Mouse (Mus musculus) midbrain, embryonic 10.5 days (tissue): ENCODE measurements around the gene Ttc7b. TPM values are rescaled to one million over a fixed set of nuclear protein-coding genes. Genes with fewer than 3 reads are reported as not detected.

Experiments
- DNase-seq: peaks from one replicate; pipeline ENCODE4 v3.0.0-alpha.2; 2017; ENCODE audit warnings: low spot score
- H3K27ac ChIP-seq: fragments of 300-500 bp; sonication (generic); replicated peaks from 2 replicates; pipeline ENCODE4 v1.5.1; 2016; ENCODE audit warnings: mild to moderate bottlenecking
- H3K27me3 ChIP-seq: fragments of 300-500 bp; sonication (generic); 2 replicates; pipeline ENCODE4 v1.6.1; 2016; ENCODE audit warnings: low read depth, mild to moderate bottlenecking; ENCODE audit not compliant: poor library complexity, severe bottlenecking
- H3K36me3 ChIP-seq: fragments of 300-500 bp; sonication (generic); 2 replicates; pipeline ENCODE4 v1.6.1; 2016; ENCODE audit warnings: mild to moderate bottlenecking, moderate library complexity
- H3K4me1 ChIP-seq: fragments of 300-500 bp; sonication (generic); 2 replicates; pipeline ENCODE4 v1.6.1; 2016
- H3K4me3 ChIP-seq: fragments of 300-500 bp; sonication (generic); 2 replicates; pipeline ENCODE4 v1.5.1; 2016; ENCODE audit warnings: mild to moderate bottlenecking, moderate library complexity
- H3K9me3 ChIP-seq: fragments of 300-500 bp; sonication (generic); replicated peaks from 2 replicates; pipeline ENCODE4 v1.6.1; 2016; ENCODE audit warnings: mild to moderate bottlenecking
- WGBS: fragments of 180-500 bp; shearing (Covaris S2); methylation state at CpG from one replicate; pipeline ENCODE4 v1.1.7; 2016; 5-methylcytosine and 5-hydroxymethylcytosine counted together
- polyA plus RNA-seq: library from polyadenylated mRNA; unstranded; fragments of >200 nt; fragmentation: Nextera tagmentation; extraction: Ambion mirVana; gene quantifications from 2 replicates; pipeline ENCODE4 v1.2.1, GENCODE M21; 2016

The Ttc7b gene
- polyA plus RNA-seq, 1 experiment from 2014 or later = 5.2 TPM

GRCm38 (mm10) chr12:100435763-100436162 lies 84.9 kb downstream of the Ttc7b start:
- 96% methylated on average over 1 of the region's 1 CpGs for WGBS
- DNase-seq = no peak

GRCm38 (mm10) chr12:100431830-100432229 lies 88.8 kb downstream of the Ttc7b start:
- WGBS = 96% methylated on average over 6 of the region's 6 CpGs
- no peak for DNase-seq
- H3K27ac ChIP-seq = no peak overlapping the region
- H3K4me3 ChIP-seq = no peak overlapping the region
- no peaks in the 10 kb centered on the region for H3K9me3 ChIP-seq
- H3K36me3 ChIP-seq = no peaks in the 10 kb centered on the region
- H3K4me1 ChIP-seq = 0 out of 2 replicates have a peak, but pooled peaks cover 4% of the 10 kb centered on the region
- no peaks in the 10 kb centered on the region for H3K27me3 ChIP-seq

More at GRCm38 (mm10) chr12:100435763-100436162, 84.9 kb downstream of the Ttc7b start:
- Histone ChIP-seq H3K4me1 (0 out of 2 replicates have a peak, but pooled peaks cover 2% of the 10 kb centered on the region), H3K27me3 (no peaks in the 10 kb centered on the region), H3K9me3 (no peaks in the 10 kb centered on the region), H3K4me3 (no peak overlapping the region), H3K36me3 (no peaks in the 10 kb centered on the region), H3K27ac (no peak overlapping the region)

GRCm38 (mm10) chr12:100429414-100430114 lies 91.1 kb downstream of the Ttc7b start:
- Histone ChIP-seq H3K9me3 (no peaks in the 10 kb centered on the region), H3K4me3 (no peak overlapping the region), H3K36me3 (no peaks in the 10 kb centered on the region), H3K4me1 (0 out of 2 replicates have a peak, but pooled peaks cover 4% of the 10 kb centered on the region), H3K27ac (no peak overlapping the region), H3K27me3 (no peaks in the 10 kb centered on the region)
- DNase-seq = no peak
- WGBS = 94% methylated on average over 6 of the region's 6 CpGs

- 93% methylated on average over 4 of the region's 4 CpGs for WGBS
These were observed 92.4 kb downstream of the Ttc7b start for GRCm38 (mm10) chr12:100428183-100428582.

GRCm38 (mm10) chr12:100426212-100426611 lies 94.4 kb downstream of the Ttc7b start:
- Histone ChIP-seq H3K27me3 (no peaks in the 10 kb centered on the region), H3K4me3 (no peak overlapping the region), H3K27ac (no peak overlapping the region), H3K4me1 (0 out of 2 replicates have a peak, but pooled peaks cover 4% of the 10 kb centered on the region), H3K36me3 (no peaks in the 10 kb centered on the region), H3K9me3 (no peaks in the 10 kb centered on the region)
- 82% methylated on average over 4 of the region's 4 CpGs for WGBS
- DNase-seq = no peak

More at GRCm38 (mm10) chr12:100428183-100428582, 92.4 kb downstream of the Ttc7b start:
- Histone ChIP-seq H3K27ac (no peak overlapping the region), H3K27me3 (no peaks in the 10 kb centered on the region), H3K9me3 (no peaks in the 10 kb centered on the region), H3K4me3 (no peak overlapping the region), H3K4me1 (0 out of 2 replicates have a peak, but pooled peaks cover 4% of the 10 kb centered on the region), H3K36me3 (no peaks in the 10 kb centered on the region)
- DNase-seq = no peak

GRCm38 (mm10) chr12:100425028-100425427 lies 95.6 kb downstream of the Ttc7b start:
- 91% methylated on average over 6 of the region's 6 CpGs for WGBS
- no peaks in the 10 kb centered on the region for H3K27me3 ChIP-seq
- H3K27ac ChIP-seq = no peak overlapping the region
- H3K9me3 ChIP-seq = no peaks in the 10 kb centered on the region
- H3K4me3 ChIP-seq = no peak overlapping the region
- no peaks in the 10 kb centered on the region for H3K36me3 ChIP-seq
- no peak for DNase-seq
- peaks cover 8% of the 10 kb centered on the region for H3K4me1 ChIP-seq

- no peaks in the 10 kb centered on the region for H3K36me3 ChIP-seq
- H3K9me3 ChIP-seq = no peaks in the 10 kb centered on the region
- WGBS = 79% methylated on average over 6 of the region's 6 CpGs
- no peaks in the 10 kb centered on the region for H3K27me3 ChIP-seq
- H3K27ac ChIP-seq = no peak overlapping the region
- H3K4me1 ChIP-seq = peaks cover 11% of the 10 kb centered on the region
- H3K4me3 ChIP-seq = no peak overlapping the region
- no peak for DNase-seq
These were observed 98.3 kb downstream of the Ttc7b start for GRCm38 (mm10) chr12:100422286-100422820.

- H3K9me3 ChIP-seq = no peaks in the 10 kb centered on the region
- no peak overlapping the region for H3K27ac ChIP-seq
- H3K4me3 ChIP-seq = no peak overlapping the region
- no peaks in the 10 kb centered on the region for H3K36me3 ChIP-seq
- no peaks in the 10 kb centered on the region for H3K27me3 ChIP-seq
- peaks cover 11% of the 10 kb centered on the region for H3K4me1 ChIP-seq
- WGBS = 65% methylated on average over 6 of the region's 6 CpGs
- DNase-seq = peak; percentile 22
These were observed 99.1 kb downstream of the Ttc7b start for GRCm38 (mm10) chr12:100421538-100421937.

- H3K27me3 ChIP-seq = no peaks in the 10 kb centered on the region
- WGBS = 96% methylated on average over 6 of the region's 6 CpGs
- H3K4me1 ChIP-seq = peaks cover 11% of the 10 kb centered on the region
- H3K27ac ChIP-seq = no peak overlapping the region
- DNase-seq = no peak
- H3K36me3 ChIP-seq = no peaks in the 10 kb centered on the region
- H3K9me3 ChIP-seq = no peaks in the 10 kb centered on the region
- no peak overlapping the region for H3K4me3 ChIP-seq
These were observed 99.7 kb downstream of the Ttc7b start for GRCm38 (mm10) chr12:100420903-100421302.

GRCm38 (mm10) chr12:100419946-100420874 lies 100.4 kb downstream of the Ttc7b start:
- no peak overlapping the region for H3K27ac ChIP-seq
- WGBS = 75% methylated on average over 9 of the region's 9 CpGs
- H3K4me3 ChIP-seq = no peak overlapping the region
- 0 out of 2 replicates have a peak, but pooled peaks cover 5% of the 10 kb centered on the region for H3K36me3 ChIP-seq
- DNase-seq = no peak
- peaks cover 11% of the 10 kb centered on the region for H3K4me1 ChIP-seq
- H3K9me3 ChIP-seq = no peaks in the 10 kb centered on the region
- no peaks in the 10 kb centered on the region for H3K27me3 ChIP-seq

GRCm38 (mm10) chr12:100415802-100416201 lies 104.8 kb downstream of the Ttc7b start:
- Histone ChIP-seq H3K4me1 (peaks cover 20% of the 10 kb centered on the region), H3K4me3 (no peak overlapping the region), H3K27ac (no peak overlapping the region), H3K36me3 (peaks cover 31% of the 10 kb centered on the region), H3K27me3 (no peaks in the 10 kb centered on the region), H3K9me3 (no peaks in the 10 kb centered on the region)
- no peak for DNase-seq
- 87% methylated on average over 6 of the region's 6 CpGs for WGBS

GRCm38 (mm10) chr12:100414717-100415398 lies 105.8 kb downstream of the Ttc7b start:
- H3K9me3 ChIP-seq = no peaks in the 10 kb centered on the region
- 90% methylated on average over 14 of the region's 14 CpGs for whole genome bisulfite sequencing
- H3K36me3 ChIP-seq = peaks cover 31% of the 10 kb centered on the region
- H3K4me3 ChIP-seq = no peak overlapping the region
- peaks cover 11% of the 10 kb centered on the region for H3K4me1 ChIP-seq
- no peak overlapping the region for H3K27ac ChIP-seq
- H3K27me3 ChIP-seq = no peaks in the 10 kb centered on the region
- DNase-seq = no peak
